Mouse (Mus musculus) hindbrain, embryonic 15.5 days (tissue): ENCODE data around the gene Creld1. TPM values are rescaled to one million over a fixed set of nuclear protein-coding genes. Genes with fewer than 3 reads are reported as not detected.

ENCODE experiments used
- ATAC-seq: fragments of 200-750 bp; cut with Nextera tagmentation; 2 replicates; pipeline ENCODE4 v1.8.0; 2017; ENCODE audit warnings: low read depth, moderate number of reproducible peaks, moderate TSS enrichment; ENCODE audit not compliant: low FRiP score
- H3K27ac ChIP-seq: fragments of 300-500 bp; sonication (generic); replicated peaks from 2 replicates; pipeline ENCODE4 v1.5.1; 2015; ENCODE audit warnings: mild to moderate bottlenecking, inconsistent platforms
- H3K27me3 ChIP-seq: fragments of 300-500 bp; sonication (generic); 2 replicates; pipeline ENCODE4 v1.6.1; 2015; ENCODE audit warnings: control low read depth, inconsistent platforms
- H3K36me3 ChIP-seq: fragments of 300-500 bp; sonication (generic); 2 replicates; pipeline ENCODE4 v1.6.1; 2015; ENCODE audit warnings: control low read depth, inconsistent platforms
- H3K4me1 ChIP-seq: fragments of 300-500 bp; sonication (generic); replicated peaks from 2 replicates; pipeline ENCODE4 v1.6.1; 2015; ENCODE audit warnings: control low read depth, inconsistent platforms
- H3K4me2 ChIP-seq: fragments of 300-500 bp; sonication (generic); 2 replicates; pipeline ENCODE4 v1.6.1; 2015; ENCODE audit warnings: moderate library complexity, mild to moderate bottlenecking, inconsistent platforms
- H3K4me3 ChIP-seq: fragments of 300-500 bp; sonication (generic); 2 replicates; pipeline ENCODE4 v1.5.1; 2015; ENCODE audit warnings: mild to moderate bottlenecking, inconsistent platforms
- H3K9ac ChIP-seq: fragments of 300-500 bp; sonication (generic); 2 replicates; pipeline ENCODE4 v1.6.1; 2015; ENCODE audit warnings: inconsistent platforms
- H3K9me3 ChIP-seq: fragments of 300-500 bp; sonication (generic); 2 replicates; pipeline ENCODE4 v1.6.1; 2016; ENCODE audit warnings: control low read depth, inconsistent platforms
- WGBS: fragments of 180-500 bp; shearing (Covaris S2); methylation state at CpG from one replicate; pipeline ENCODE4 v1.1.7; 2015; 5-methylcytosine and 5-hydroxymethylcytosine counted together
- microRNA-seq: library from miRNA; unstranded; fragments of <30 nt; microRNA quantifications from one replicate; pipeline ENCODE4, GENCODE M21; 2016
- polyA plus RNA-seq: library from polyadenylated mRNA; unstranded; fragments of >200 nt; fragmentation: Nextera tagmentation; extraction: Ambion mirVana; gene quantifications from 2 replicates; pipeline ENCODE4 v1.2.1, GENCODE M21; 2015

Creld1 gene
- polyA plus RNA-seq, 1 experiment from 2014 or later, result 92.7 TPM

- Histone ChIP-seq H3K4me2 (no peak overlapping the region), H3K27me3 (no peaks in the 10 kb centered on the region), H3K4me1 (no peaks in the 10 kb centered on the region), H3K9ac (no peak overlapping the region), H3K27ac (no peak overlapping the region), H3K4me3 (no peak overlapping the region), H3K36me3 (peaks cover 92% of the 10 kb centered on the region), H3K9me3 (no peaks in the 10 kb centered on the region)
- 93% methylated on average over 8 of the region's 8 CpGs for WGBS
- ATAC-seq, result no peak
Observed at GRCm38 (mm10) chr6:113517434-113518080, 34.5 kb downstream of the Creld1 start.

- 97% methylated on average over 1 of the region's 1 CpGs for WGBS
- Histone ChIP-seq H3K9ac (no peak overlapping the region), H3K36me3 (peaks cover 63% of the 10 kb centered on the region), H3K4me2 (no peak overlapping the region), H3K4me1 (no peaks in the 10 kb centered on the region), H3K27ac (no peak overlapping the region), H3K9me3 (no peaks in the 10 kb centered on the region), H3K27me3 (no peaks in the 10 kb centered on the region), H3K4me3 (no peak overlapping the region)
- ATAC-seq, result no peak
Observed at GRCm38 (mm10) chr6:113522310-113522709, 39.2 kb downstream of the Creld1 start.

- Histone ChIP-seq H3K27ac (no peak overlapping the region), H3K4me1 (0 out of 2 replicates have a peak, but pooled peaks cover 4% of the 10 kb centered on the region), H3K4me2 (no peak overlapping the region), H3K36me3 (peaks cover 51% of the 10 kb centered on the region), H3K9me3 (no peaks in the 10 kb centered on the region), H3K27me3 (no peaks in the 10 kb centered on the region), H3K4me3 (no peak overlapping the region), H3K9ac (no peak overlapping the region)
- ATAC-seq, result no peak
- 89% methylated on average over 8 of the region's 8 CpGs for WGBS
Observed at GRCm38 (mm10) chr6:113523420-113523819, 40.3 kb downstream of the Creld1 start.

- H3K9me3 ChIP-seq, result no peaks in the 10 kb centered on the region
- peak; percentile 90 for ATAC-seq
- H3K9ac ChIP-seq, result peak within 1 kb of the TSS; percentile 72
- no peaks in the 10 kb centered on the region for H3K27me3 ChIP-seq
- WGBS, result under 1% methylated on average over 46 of the region's 47 CpGs
- peaks cover 5% of the 10 kb centered on the region for H3K36me3 ChIP-seq
- H3K4me2 ChIP-seq, result peak within 1 kb of the TSS; percentile 72
- peaks cover 32% of the 10 kb centered on the region for H3K4me1 ChIP-seq
- H3K27ac ChIP-seq, result peak within 1 kb of the TSS; percentile 80
- H3K4me3 ChIP-seq, result peak within 1 kb of the TSS; percentile 95
Observed at GRCm38 (mm10) chr6:113530932-113531839, 48.1 kb downstream of the Creld1 start, which contains the start of the genes Emc3 and Fancd2. Emc3 (minus strand) TSS chr6:113531652. Fancd2 (plus strand) TSS chr6:113531682.

GRCm38 (mm10) chr6:113531840-113532404 lies 48.8 kb downstream of the Creld1 start:
- peak overlapping the region; percentile 80; the same call in 1 of the 2 replicates for H3K27ac ChIP-seq
- H3K9ac ChIP-seq, result peak overlapping the region; percentile 72; the same call in 1 of the 2 replicates
- ATAC-seq, result no peak
- H3K9me3 ChIP-seq, result no peaks in the 10 kb centered on the region
- no peaks in the 10 kb centered on the region; the same call in 1 of the 2 replicates for H3K36me3 ChIP-seq
- 10% methylated on average over 7 of the region's 7 CpGs for WGBS
- peaks cover 32% of the 10 kb centered on the region for H3K4me1 ChIP-seq
- peak overlapping the region; percentile 72 for H3K4me2 ChIP-seq
- no peaks in the 10 kb centered on the region for H3K27me3 ChIP-seq
- H3K4me3 ChIP-seq, result peak overlapping the region; percentile 95

GRCm38 (mm10) chr6:113534886-113535285 lies 51.8 kb downstream of the Creld1 start:
- WGBS, result 87% methylated on average over 7 of the region's 7 CpGs
- Histone ChIP-seq H3K36me3 (no peaks in the 10 kb centered on the region), H3K9ac (no peak overlapping the region), H3K4me3 (no peak overlapping the region), H3K27ac (no peak overlapping the region), H3K4me1 (peaks cover 16% of the 10 kb centered on the region), H3K9me3 (no peaks in the 10 kb centered on the region), H3K27me3 (no peaks in the 10 kb centered on the region), H3K4me2 (no peak overlapping the region)
- ATAC-seq, result no peak

GRCm38 (mm10) chr6:113541610-113542009 lies 58.5 kb downstream of the Creld1 start:
- Histone ChIP-seq H3K27me3 (no peaks in the 10 kb centered on the region), H3K27ac (no peak overlapping the region), H3K4me2 (no peak overlapping the region), H3K9me3 (no peaks in the 10 kb centered on the region), H3K4me1 (no peaks in the 10 kb centered on the region), H3K9ac (no peak overlapping the region), H3K36me3 (no peaks in the 10 kb centered on the region), H3K4me3 (no peak overlapping the region)
- 87% methylated on average over 6 of the region's 6 CpGs for WGBS
- no peak for ATAC-seq

Small RNAs within 50 kb of the gene (microRNA-seq; reads per million reads assigned to microRNA genes)
- gene Gm23365, result not detected

Other genes starting within 250 kb of the Creld1 start
- 35.7 and 41.0 TPM in 2 replicates for gene Mtmr14, start 245.5 kb upstream of the Creld1 start, polyA plus RNA-seq
- gene Cpne9, start 201.0 kb upstream of the Creld1 start, polyA plus RNA-seq, result 4.8 and 10.2 TPM in 2 replicates
- gene Brpf1, start 176.2 kb upstream of the Creld1 start, polyA plus RNA-seq, result 16.3 and 17.1 TPM in 2 replicates
- 8.5 and 9.3 TPM in 2 replicates for gene Ogg1, start 156.3 kb upstream of the Creld1 start, polyA plus RNA-seq
- 112 and 117 TPM in 2 replicates for gene Camk1, start 139.3 kb upstream of the Creld1 start, polyA plus RNA-seq
- 70.7 and 77.5 TPM in 2 replicates for gene Tada3, start 105.4 kb upstream of the Creld1 start, polyA plus RNA-seq
- gene Arpc4, start 105.2 kb upstream of the Creld1 start, polyA plus RNA-seq, result 413 and 423 TPM in 2 replicates
- 11.1 and 11.3 TPM in 2 replicates for gene Ttll3, start 94.0 kb upstream of the Creld1 start, polyA plus RNA-seq
- gene Rpusd3, start 64.0 kb upstream of the Creld1 start, polyA plus RNA-seq, result 18.7 and 23.3 TPM in 2 replicates
- gene Cidec, start 47.5 kb upstream of the Creld1 start, polyA plus RNA-seq, result not detected in 2 replicates
- gene Jagn1, start 40.7 kb upstream of the Creld1 start, polyA plus RNA-seq, result 96.5 and 98.2 TPM in 2 replicates
- 0.09 and 0.21 TPM in 2 replicates for gene Il17re, start 24.8 kb upstream of the Creld1 start, polyA plus RNA-seq
- gene Il17rc, start 11.9 kb upstream of the Creld1 start, polyA plus RNA-seq, result 3.2 and 4.6 TPM in 2 replicates
- 11.3 and 12.6 TPM in 2 replicates for gene Prrt3, start 18.6 kb downstream of the Creld1 start, polyA plus RNA-seq
- gene Emc3, start 48.4 kb downstream of the Creld1 start, polyA plus RNA-seq, result 109 and 115 TPM in 2 replicates
- gene Fancd2, start 48.4 kb downstream of the Creld1 start, polyA plus RNA-seq, result 2.0 and 2.6 TPM in 2 replicates
- gene Fancd2os, start 117.4 kb downstream of the Creld1 start, polyA plus RNA-seq, result not detected in 2 replicates
- gene Brk1, start 121.5 kb downstream of the Creld1 start, polyA plus RNA-seq, result 244 and 249 TPM in 2 replicates
- gene Vhl, start 140.7 kb downstream of the Creld1 start, polyA plus RNA-seq, result 71.2 and 78.7 TPM in 2 replicates
- gene Irak2, start 155.2 kb downstream of the Creld1 start, polyA plus RNA-seq, result 2.9 and 3.6 TPM in 2 replicates
- gene Tatdn2, start 213.8 kb downstream of the Creld1 start, polyA plus RNA-seq, result 0.78 and 1.5 TPM in 2 replicates
- 0.71 and 0.78 TPM in 2 replicates for gene Ghrl, start 236.6 kb downstream of the Creld1 start, polyA plus RNA-seq